Mouse (Mus musculus): ENCODE data around the gene Slc38a9. TPM values are rescaled to one million over a fixed set of nuclear protein-coding genes. Genes with fewer than 3 reads are reported as not detected.
A peak's percentile ranks its signal among the peaks of the same experiment; 100 is the strongest.

Gene Slc38a9
- total RNA-seq, 2 experiments from 2014 or later: 11.1 to 24.2 TPM

DNA sequence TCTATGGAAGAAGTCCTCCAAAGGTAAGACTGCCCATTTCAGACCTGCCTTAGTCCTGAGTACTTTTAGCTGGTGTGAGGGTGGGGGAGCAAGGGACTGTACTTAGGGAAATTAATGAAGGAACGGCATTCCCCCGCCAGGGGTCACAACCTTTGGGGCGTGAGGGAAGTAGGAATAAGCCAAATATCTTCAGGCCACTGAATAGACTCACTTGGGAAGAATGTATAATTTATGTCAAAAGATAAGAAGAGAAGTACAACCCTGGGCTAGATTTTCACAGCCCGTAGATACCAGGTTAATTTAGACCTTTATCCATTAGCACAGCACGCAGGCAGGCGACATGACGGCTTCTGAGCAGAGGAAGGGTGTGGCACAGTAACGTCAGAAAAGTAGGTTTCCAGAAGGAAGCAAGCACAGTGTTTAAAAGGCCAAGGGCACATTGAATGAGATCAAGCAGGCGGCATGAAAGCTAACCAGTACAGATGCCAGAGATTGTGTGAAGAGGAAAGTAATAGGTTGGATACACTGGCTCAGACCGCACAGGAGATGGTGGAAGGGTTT, 103.1 kb downstream of the Slc38a9 start:
- ATAC-seq (replicated peaks; ENCODE audit: poor library complexity): peak; percentile 50

DNA sequence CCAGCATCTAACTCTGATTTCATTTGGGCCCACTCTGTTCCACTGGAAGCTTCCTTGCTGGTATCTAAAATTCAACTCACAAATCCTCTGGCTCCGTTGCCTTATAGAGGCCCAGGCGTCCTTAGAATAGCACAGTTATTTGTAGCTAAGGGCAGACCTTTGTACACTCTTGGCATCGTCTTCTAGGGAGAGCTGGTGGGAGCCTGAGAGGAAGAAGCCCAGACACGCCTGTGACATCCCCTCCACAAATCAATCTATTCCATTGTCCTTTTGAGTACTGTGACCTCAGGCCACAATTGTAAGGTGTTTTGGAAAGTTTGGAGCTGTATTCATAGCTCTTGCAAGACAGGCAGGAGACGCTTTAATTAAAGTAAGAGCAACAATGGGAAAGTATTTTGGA, 104.0 kb downstream of the Slc38a9 start:
- no peak for ATAC-seq (replicated peaks; ENCODE audit: poor library complexity)

DNA sequence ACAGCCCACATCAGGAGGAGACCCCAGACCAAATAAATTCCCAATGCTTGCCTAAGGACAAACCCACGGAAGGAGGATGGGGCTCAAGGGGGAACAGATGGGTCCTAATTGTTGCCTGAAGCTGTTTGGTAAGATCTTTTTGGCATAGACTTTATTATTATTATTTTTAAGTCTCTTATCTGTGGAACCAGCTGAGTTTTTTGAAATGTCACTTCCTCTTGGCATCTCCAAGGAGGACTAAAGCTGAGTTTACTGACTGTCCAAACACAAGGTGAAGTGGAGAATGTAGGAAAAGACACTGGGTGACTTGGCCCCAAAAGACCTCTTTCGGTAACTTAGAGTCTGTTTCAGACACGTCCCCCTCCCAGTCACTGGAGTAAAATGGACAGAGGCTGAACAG, 105.1 kb downstream of the Slc38a9 start:
- 0 out of 2 replicates have a peak, but pooled peaks have one; percentile 27 for ATAC-seq (replicated peaks; ENCODE audit: poor library complexity)

DNA sequence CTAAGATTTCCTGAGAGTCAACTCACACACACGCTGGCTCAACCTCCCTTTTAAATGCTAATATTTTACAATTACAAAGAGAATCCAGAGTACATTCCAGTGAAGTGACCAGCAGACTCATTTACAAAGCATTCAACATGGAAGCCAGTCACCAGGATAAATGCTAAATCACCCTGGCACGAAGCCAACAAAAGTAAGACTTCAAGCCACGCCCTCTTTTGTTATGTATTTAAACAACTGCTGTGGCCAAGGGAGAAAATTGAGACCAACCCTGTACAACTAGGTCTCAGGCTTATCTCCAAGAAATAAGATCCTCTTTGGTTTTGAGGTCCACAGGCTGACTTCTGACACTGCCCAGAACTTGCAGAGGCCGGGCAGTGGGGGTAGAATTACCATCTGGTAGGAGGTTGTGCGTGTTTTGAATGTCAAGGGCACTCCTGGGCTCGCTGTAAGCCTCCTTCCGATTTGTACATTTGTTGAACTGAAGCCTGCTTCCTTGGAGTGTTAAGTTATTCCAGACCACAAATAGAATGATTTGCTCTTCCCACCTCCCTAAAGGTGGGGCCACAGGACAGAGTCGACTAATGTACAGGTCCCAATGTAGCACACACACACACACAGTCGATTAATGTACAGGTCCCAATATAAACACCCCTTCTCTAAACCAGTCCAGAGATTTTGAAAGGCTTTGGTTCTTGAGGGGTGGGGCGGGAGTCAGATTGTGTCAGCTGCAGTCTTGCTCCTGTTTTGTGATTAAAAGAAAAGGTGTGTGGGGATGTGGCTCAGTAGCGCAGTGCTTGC, 110.2 kb downstream of the Slc38a9 start:
- peak; percentile 59 for ATAC-seq (replicated peaks; ENCODE audit: poor library complexity)

DNA sequence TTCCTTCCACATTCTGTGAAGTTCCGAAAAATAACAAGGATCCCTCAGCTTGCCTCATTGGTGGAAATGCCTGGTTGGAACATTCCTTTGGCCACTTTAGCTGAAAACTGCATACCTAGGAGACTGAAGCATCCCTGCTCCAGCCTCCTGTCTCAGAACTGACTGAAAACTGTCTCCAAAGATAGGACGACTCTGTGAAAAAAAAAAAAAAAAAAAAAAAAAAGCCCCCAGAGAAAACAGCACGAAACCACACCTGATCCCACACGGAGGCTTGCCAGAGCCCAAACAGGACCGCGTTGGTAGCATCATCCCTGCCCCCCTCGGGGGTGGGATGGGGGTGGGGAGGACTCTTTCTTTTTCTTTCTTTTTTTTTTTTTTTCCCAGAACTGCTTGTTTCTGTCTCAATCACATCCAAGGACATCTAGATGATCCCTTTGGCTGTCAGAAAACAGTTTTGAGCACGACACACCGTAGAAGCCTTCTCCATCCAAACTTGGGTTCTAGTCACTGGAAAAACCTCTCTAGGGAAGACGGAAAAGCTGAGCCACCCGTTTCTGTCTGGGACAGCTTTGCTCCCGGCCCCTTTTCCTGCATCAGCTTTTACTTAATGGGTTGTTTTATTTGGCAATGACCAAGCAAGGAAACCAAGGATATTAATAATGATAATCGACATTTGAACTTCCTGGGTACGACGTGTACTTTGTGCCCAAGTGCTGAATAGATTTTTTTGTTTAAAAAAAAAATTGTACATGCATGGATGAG, 111.1 kb downstream of the Slc38a9 start:
- no peak for ATAC-seq (replicated peaks; ENCODE audit: poor library complexity)

DNA sequence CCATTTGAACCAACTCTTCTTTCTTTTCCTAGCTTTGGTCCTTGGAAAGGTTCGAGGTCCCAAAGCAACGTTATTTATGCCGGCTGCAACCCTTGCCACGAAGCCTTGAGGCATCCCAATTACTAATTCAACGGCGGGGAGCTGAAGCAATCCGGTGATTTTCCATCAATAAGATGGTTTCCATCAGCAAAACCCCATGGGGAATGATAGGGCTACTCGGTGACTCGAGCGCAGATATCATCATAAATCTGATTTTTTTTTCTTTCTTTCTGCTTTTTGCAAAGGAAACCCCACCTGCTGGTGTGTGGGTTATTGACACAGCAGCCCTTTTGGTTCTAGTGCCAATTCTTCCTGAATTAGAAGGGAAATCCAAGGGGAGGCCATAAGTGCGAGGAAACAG, 111.7 kb downstream of the Slc38a9 start:
- ATAC-seq (replicated peaks; ENCODE audit: poor library complexity): no peak

DNA sequence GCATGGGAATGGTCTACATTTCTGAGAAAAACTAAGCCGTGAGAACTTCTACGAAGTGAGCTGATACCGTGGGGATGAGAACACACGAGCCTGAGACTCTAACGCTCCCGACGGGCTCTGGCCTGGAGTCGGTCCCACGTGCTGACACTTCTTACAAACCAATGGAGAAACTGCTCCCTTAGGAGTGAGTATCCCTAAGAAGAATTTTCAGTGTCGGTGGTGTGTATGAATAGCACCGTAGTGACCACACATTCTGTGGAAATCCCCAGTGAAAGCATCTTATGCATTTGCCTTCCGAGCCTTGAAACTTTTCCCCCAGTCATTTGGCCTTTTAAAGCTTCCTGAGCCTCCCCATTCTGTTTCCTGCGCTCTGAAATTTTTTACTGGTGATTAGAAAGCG, 112.3 kb downstream of the Slc38a9 start:
- ATAC-seq (replicated peaks; ENCODE audit: poor library complexity): no peak

DNA sequence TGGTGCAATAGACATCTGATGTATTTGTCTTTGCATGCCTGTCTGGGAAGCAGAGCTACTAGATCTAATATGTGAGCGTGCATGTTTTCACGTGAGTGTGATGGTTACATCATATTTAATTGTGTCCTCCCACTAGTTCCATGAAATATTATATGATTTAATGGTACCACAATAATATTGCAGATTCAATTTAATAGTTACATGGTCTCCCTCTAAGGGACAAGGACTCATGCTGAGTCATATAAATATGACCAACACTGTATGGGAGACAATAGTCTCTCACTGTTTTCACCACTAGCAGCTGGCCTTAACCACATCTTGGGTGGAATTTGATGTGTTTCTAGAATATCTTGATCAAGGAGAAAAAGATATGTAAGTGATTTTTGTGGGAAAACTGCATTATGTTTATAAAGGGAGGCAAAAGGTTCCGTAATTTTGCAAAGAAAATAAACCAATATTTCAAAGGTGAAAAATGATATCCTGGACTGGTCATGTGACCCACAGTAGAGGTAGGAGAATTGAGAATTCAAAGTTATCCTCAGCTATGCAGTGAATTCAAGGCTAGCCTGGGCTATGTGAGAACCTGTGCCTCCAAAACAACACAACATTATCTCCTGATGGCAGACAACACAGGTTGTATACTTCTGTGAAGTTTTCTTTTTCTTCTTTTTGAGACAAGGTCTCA, 113.6 kb downstream of the Slc38a9 start:
- ATAC-seq (replicated peaks; ENCODE audit: poor library complexity): no peak

DNA sequence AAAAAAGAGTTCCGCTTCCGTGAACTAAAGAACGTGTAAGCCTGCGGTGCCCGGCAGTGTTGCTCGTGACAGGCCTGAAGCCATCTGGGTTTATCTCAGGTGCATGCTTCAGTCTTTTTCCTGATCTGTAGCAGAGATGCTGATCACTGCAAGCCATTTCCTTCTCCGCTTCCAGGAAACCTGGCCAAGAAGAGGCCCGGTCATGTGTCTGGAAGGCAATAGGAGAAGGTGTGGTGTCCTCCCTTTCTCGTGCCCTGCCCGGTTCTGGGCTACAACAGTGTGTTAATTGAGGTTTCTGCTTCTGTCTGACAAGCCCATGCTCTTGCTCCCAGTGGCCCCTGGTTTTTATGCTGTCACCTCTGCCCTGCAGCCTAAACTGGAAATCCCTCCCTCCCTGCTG, 115.3 kb downstream of the Slc38a9 start:
- no peak for ATAC-seq (replicated peaks; ENCODE audit: poor library complexity)

DNA sequence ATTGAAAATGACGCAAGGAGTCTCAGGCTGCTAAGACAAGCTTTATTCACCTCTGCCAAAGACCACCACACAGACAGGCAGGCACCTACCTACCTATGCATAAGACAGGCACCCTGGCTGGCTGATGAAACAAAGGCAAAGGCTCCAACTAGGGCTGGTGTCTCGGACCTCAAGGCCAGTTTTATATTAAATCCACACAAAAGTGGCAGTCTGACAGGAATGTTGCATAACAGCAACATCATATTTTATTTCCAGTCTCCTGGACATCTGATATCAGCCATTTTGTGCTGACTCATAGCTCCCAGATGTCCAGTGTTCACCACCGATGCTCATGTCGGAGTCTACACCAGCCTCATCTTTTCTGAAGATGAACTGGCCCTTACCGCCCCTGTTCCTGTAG, 117.9 kb downstream of the Slc38a9 start:
- ATAC-seq (replicated peaks; ENCODE audit: poor library complexity): no peak

DNA sequence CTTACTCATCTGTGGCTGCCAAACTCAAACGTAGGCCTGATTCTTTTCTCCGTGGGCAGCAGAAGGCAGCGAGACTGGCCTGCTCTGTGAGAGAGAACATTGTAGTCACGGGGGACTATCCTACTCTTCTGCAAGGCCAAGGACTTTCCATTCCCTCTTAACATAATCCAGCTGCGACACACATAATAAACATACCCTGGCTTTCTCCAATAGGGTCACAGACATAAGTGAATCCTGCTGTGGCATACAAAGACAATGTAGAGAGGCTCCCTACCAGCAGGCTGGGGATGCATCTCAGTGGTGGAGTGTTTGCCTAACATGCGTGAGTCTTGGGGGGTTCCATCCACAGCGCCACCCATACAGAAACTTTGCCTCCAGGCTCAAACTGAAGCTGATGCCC, 124.8 kb downstream of the Slc38a9 start:
- ATAC-seq (replicated peaks; ENCODE audit: poor library complexity): no peak

DNA sequence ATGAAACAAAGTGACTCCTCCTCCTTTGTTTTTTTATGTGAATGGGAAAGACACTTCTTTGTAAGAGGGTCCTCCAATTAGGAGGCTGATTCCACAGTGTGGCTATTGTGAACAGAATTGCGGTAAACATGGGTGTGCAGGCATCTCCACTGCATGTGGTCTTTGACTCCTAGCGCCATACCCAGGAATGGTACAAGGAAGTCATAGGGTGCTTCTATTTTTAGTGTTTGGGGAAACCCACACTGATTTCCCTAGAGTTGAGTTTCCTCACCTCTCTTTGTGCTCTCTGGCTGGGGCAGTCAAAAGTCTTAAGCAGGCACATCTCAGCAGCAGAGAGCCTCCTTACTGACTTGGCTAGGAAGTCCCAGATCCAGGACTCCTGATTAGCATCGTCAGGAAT, 125.6 kb downstream of the Slc38a9 start:
- no peak for ATAC-seq (replicated peaks; ENCODE audit: poor library complexity)

DNA sequence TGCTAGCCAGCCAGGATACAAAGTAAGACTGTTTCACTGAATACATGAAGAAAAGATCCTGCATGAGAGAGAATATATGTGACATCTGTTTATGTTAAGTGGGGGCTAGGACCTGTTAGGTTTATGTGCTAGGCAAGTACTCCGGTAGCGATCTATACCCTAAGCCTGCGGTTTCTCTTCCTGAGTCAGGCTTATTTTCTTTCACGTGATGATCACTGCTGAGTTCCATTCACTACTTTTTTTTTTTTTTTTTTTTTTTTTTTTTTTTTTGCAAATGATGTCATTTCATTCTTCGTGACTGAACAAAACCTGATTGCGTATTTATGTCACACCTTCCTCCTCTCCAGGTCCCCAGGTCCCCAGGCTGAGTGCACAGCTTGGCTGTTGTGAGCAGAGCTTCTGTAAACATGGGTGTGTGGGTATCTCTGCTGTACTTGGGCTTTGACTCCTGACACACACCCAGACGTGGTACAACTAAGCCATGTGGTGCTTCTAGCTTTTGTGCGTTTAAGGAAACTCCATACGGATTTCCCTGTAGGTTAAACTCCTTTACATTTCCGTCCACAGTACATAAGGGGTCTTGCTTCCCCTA, 126.5 kb downstream of the Slc38a9 start:
- no peak for ATAC-seq (replicated peaks; ENCODE audit: poor library complexity)

Other genes starting within 250 kb of the Slc38a9 start
- 25.0 and 29.8 TPM in 2 replicates for gene Il6st, start 196.7 kb upstream of the Slc38a9 start, total RNA-seq (2015)
- gene Il6st, start 196.7 kb upstream of the Slc38a9 start, total RNA-seq (2017): 27.9 and 32.7 TPM in 2 replicates
- gene Il31ra, start 66.4 kb upstream of the Slc38a9 start, total RNA-seq (2015): 5.4 and 6.2 TPM in 2 replicates
- gene Il31ra, start 66.4 kb upstream of the Slc38a9 start, total RNA-seq (2017): 4.9 and 8.4 TPM in 2 replicates
- 0.17 and 1.4 TPM in 2 replicates for gene Ddx4, start 8.3 kb upstream of the Slc38a9 start, total RNA-seq (2015)
- gene Ddx4, start 8.3 kb upstream of the Slc38a9 start, total RNA-seq (2017): 0.54 and 1.1 TPM in 2 replicates
- gene Plpp1, start 140.0 kb downstream of the Slc38a9 start, total RNA-seq (2015): 1.2 and 1.6 TPM in 2 replicates
- 1.0 and 2.7 TPM in 2 replicates for gene Plpp1, start 140.0 kb downstream of the Slc38a9 start, total RNA-seq (2017)